Mouse (Mus musculus) heart, embryonic 15.5 days (tissue): ENCODE results near the gene Map7d2. TPM values are rescaled to one million over a fixed set of nuclear protein-coding genes. Genes with fewer than 3 reads are reported as not detected.
A peak's percentile ranks its signal among the peaks of the same experiment; 100 is the strongest.

Experiments
- ATAC-seq: fragments of 200-750 bp; cut with Nextera tagmentation; replicated peaks from 2 replicates; pipeline ENCODE4 v1.8.0; 2017; ENCODE audit warnings: low read depth, moderate TSS enrichment; ENCODE audit not compliant: insufficient number of reproducible peaks, insufficient read depth, low FRiP score
- H3K27ac ChIP-seq: fragments of 300-500 bp; sonication (generic); 2 replicates; pipeline ENCODE4 v1.5.1; 2015; ENCODE audit warnings: mild to moderate bottlenecking, inconsistent platforms
- H3K27me3 ChIP-seq: fragments of 300-500 bp; sonication (generic); 2 replicates; pipeline ENCODE4 v1.6.1; 2015; ENCODE audit warnings: inconsistent platforms
- H3K36me3 ChIP-seq: fragments of 300-500 bp; sonication (generic); 2 replicates; pipeline ENCODE4 v1.6.1; 2015; ENCODE audit warnings: mild to moderate bottlenecking, inconsistent platforms
- H3K4me1 ChIP-seq: fragments of 300-500 bp; sonication (generic); replicated peaks from 2 replicates; pipeline ENCODE4 v1.6.1; 2015; ENCODE audit warnings: inconsistent platforms
- H3K4me2 ChIP-seq: fragments of 300-500 bp; sonication (generic); 2 replicates; pipeline ENCODE4 v1.6.1; 2015; ENCODE audit warnings: inconsistent platforms, mild to moderate bottlenecking, moderate library complexity
- H3K4me3 ChIP-seq: fragments of 300-500 bp; sonication (generic); 2 replicates; pipeline ENCODE4 v1.5.1; 2015; ENCODE audit warnings: mild to moderate bottlenecking, inconsistent platforms
- H3K9ac ChIP-seq: fragments of 300-500 bp; sonication (generic); 2 replicates; pipeline ENCODE4 v1.6.1; 2015; ENCODE audit warnings: mild to moderate bottlenecking, inconsistent platforms
- H3K9me3 ChIP-seq: fragments of 300-500 bp; sonication (generic); replicated peaks from 2 replicates; pipeline ENCODE4 v1.6.1; 2016; ENCODE audit warnings: inconsistent platforms
- WGBS: fragments of 180-500 bp; shearing (Covaris S2); methylation state at CpG from one replicate; pipeline ENCODE4 v1.1.7; 2015; ENCODE audit warnings: mixed read lengths; 5-methylcytosine and 5-hydroxymethylcytosine counted together
- polyA plus RNA-seq: library from polyadenylated mRNA; unstranded; fragments of >200 nt; fragmentation: Nextera tagmentation; extraction: Ambion mirVana; gene quantifications from 2 replicates; pipeline ENCODE4 v1.2.1, GENCODE M21; 2015

Map7d2 gene
- polyA plus RNA-seq, 1 experiment from 2014 or later: 0.52 TPM

- H3K4me2 ChIP-seq: no peak overlapping the region
- WGBS: 83% methylated on average over 6 of the region's 6 CpGs
- no peak overlapping the region for H3K9ac ChIP-seq
Measured at GRCm38 (mm10) chrX:159515599-159515998, 101.2 kb downstream of the Map7d2 start.

GRCm38 (mm10) chrX:159521780-159522179 is 107.4 kb downstream of the Map7d2 start:
- Histone ChIP-seq H3K9ac (no peak overlapping the region), H3K4me1 (no peaks in the 10 kb centered on the region), H3K9me3 (no peaks in the 10 kb centered on the region), H3K27me3 (no peaks in the 10 kb centered on the region), H3K36me3 (no peaks in the 10 kb centered on the region), H3K27ac (no peak overlapping the region), H3K4me2 (no peak overlapping the region), H3K4me3 (no peak overlapping the region)
- 71% methylated on average over 3 of the region's 3 CpGs for WGBS
- ATAC-seq: no peak

More at GRCm38 (mm10) chrX:159515599-159515998, 101.2 kb downstream of the Map7d2 start:
- no peak for ATAC-seq
- H3K4me1 ChIP-seq: no peaks in the 10 kb centered on the region
- no peaks in the 10 kb centered on the region for H3K27me3 ChIP-seq
- H3K4me3 ChIP-seq: no peak overlapping the region
- no peaks in the 10 kb centered on the region for H3K9me3 ChIP-seq
- H3K36me3 ChIP-seq: no peaks in the 10 kb centered on the region
- H3K27ac ChIP-seq: no peak overlapping the region

- Histone ChIP-seq H3K4me3 (no peak overlapping the region), H3K27ac (no peak overlapping the region), H3K9me3 (no peaks in the 10 kb centered on the region), H3K4me2 (no peak overlapping the region), H3K27me3 (no peaks in the 10 kb centered on the region), H3K36me3 (no peaks in the 10 kb centered on the region), H3K9ac (no peak overlapping the region), H3K4me1 (no peaks in the 10 kb centered on the region)
- ATAC-seq: no peak
- WGBS: 79% methylated on average over 4 of the region's 4 CpGs
Measured at GRCm38 (mm10) chrX:159522651-159523050, 108.3 kb downstream of the Map7d2 start.

- Histone ChIP-seq H3K9me3 (no peaks in the 10 kb centered on the region), H3K4me1 (no peaks in the 10 kb centered on the region), H3K4me3 (no peak within 1 kb of the TSS), H3K27me3 (no peaks in the 10 kb centered on the region), H3K27ac (no peak within 1 kb of the TSS), H3K4me2 (no peak within 1 kb of the TSS), H3K9ac (no peak within 1 kb of the TSS), H3K36me3 (no peaks in the 10 kb centered on the region)
- 74% methylated on average over 6 of the region's 6 CpGs for WGBS
- ATAC-seq: no peak
Measured at GRCm38 (mm10) chrX:159526388-159526787, 112.0 kb downstream of the Map7d2 start, which contains the start of gene Bclaf3. Gene Bclaf3, plus strand, starts transcription at chrX:159526688.

GRCm38 (mm10) chrX:159532427-159532810 is 118.0 kb downstream of the Map7d2 start:
- Histone ChIP-seq H3K36me3 (no peaks in the 10 kb centered on the region), H3K27ac (peak overlapping the region; percentile 82), H3K4me1 (no peaks in the 10 kb centered on the region), H3K4me3 (peak overlapping the region; percentile 71), H3K9ac (peak overlapping the region; percentile 60), H3K4me2 (peak overlapping the region; percentile 66), H3K9me3 (no peaks in the 10 kb centered on the region), H3K27me3 (no peaks in the 10 kb centered on the region)
- 23% methylated on average over 33 of the region's 38 CpGs for WGBS
- ATAC-seq: peak; percentile 97

GRCm38 (mm10) chrX:159532811-159533462 is 118.6 kb downstream of the Map7d2 start:
- H3K4me1 ChIP-seq: no peaks in the 10 kb centered on the region
- peak; percentile 64 for ATAC-seq
- H3K4me2 ChIP-seq: peak overlapping the region; percentile 66
- H3K4me3 ChIP-seq: peak overlapping the region; percentile 71
- no peaks in the 10 kb centered on the region for H3K36me3 ChIP-seq
- H3K27ac ChIP-seq: peak overlapping the region; percentile 82
- no peaks in the 10 kb centered on the region for H3K9me3 ChIP-seq
- no peaks in the 10 kb centered on the region for H3K27me3 ChIP-seq
- 10% methylated on average over 42 of the region's 56 CpGs for WGBS
- peak overlapping the region; percentile 60 for H3K9ac ChIP-seq

GRCm38 (mm10) chrX:159541936-159542335 is 127.6 kb downstream of the Map7d2 start:
- Histone ChIP-seq H3K36me3 (no peaks in the 10 kb centered on the region), H3K27ac (no peak overlapping the region), H3K9ac (no peak overlapping the region), H3K9me3 (no peaks in the 10 kb centered on the region), H3K4me1 (no peaks in the 10 kb centered on the region), H3K27me3 (no peaks in the 10 kb centered on the region), H3K4me3 (no peak overlapping the region), H3K4me2 (no peak overlapping the region)
- 82% methylated on average over 18 of the region's 18 CpGs for WGBS
- ATAC-seq: no peak

GRCm38 (mm10) chrX:159547093-159547492 is 132.7 kb downstream of the Map7d2 start:
- Histone ChIP-seq H3K4me3 (no peak overlapping the region), H3K4me2 (no peak overlapping the region), H3K9me3 (no peaks in the 10 kb centered on the region), H3K27me3 (no peaks in the 10 kb centered on the region), H3K9ac (no peak overlapping the region), H3K36me3 (no peaks in the 10 kb centered on the region), H3K27ac (no peak overlapping the region), H3K4me1 (no peaks in the 10 kb centered on the region)
- WGBS: 83% methylated on average over 5 of the region's 5 CpGs
- ATAC-seq: no peak

Other genes starting within 250 kb of the Map7d2 start
- 5.3 and 5.9 TPM in 2 replicates for gene Rps6ka3, start 204.3 kb upstream of the Map7d2 start, polyA plus RNA-seq
- gene Eif1ax, start 42.4 kb upstream of the Map7d2 start, polyA plus RNA-seq: 87.9 and 99.8 TPM in 2 replicates
- gene Bclaf3, start 112.1 kb downstream of the Map7d2 start, polyA plus RNA-seq: 10.3 and 12.5 TPM in 2 replicates
- gene Sh3kbp1, start 212.7 kb downstream of the Map7d2 start, polyA plus RNA-seq: 128 and 154 TPM in 2 replicates